Mouse (Mus musculus): ENCODE measurements at regions not wholly inside any gene's neighbourhood (a gene's known extent, or its start where the extent isn't known, plus 50 kb on each side); places are given as distances from the start of the nearest gene placed in this dataset.

DNA sequence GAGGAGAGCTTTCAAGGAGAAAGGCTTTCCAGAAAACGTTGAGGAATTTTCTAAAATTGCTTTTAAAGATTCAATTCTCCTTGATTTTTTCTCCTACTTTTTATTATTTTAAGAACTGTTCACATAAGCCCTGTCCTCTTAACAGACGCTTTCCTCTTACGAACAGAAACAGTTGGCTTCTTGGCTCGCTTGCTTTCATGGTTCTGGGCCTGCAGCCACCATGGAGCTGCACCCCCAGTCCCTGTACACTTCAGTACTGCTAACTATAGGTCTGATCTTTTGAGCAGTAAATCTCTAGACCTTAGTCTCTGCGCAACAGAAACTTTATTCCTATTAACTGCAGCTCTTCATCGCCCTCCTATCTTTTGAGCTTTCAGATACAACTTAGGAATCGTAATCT is 63.8 kb upstream of the Slc22a12 start:
- no peak for TF ChIP-seq CTCF (IDR thresholded peaks at IDR 0.05; ENCODE audit: low read depth)
- no peak for TF ChIP-seq EP300 (optimal IDR thresholded peaks at IDR 0.05)
